Mouse (Mus musculus): ENCODE data around the gene Zcchc14. TPM values are rescaled to one million over a fixed set of nuclear protein-coding genes. Genes with fewer than 3 reads are reported as not detected.

Gene Zcchc14
- polyA plus RNA-seq, 1 experiment: 59.3 TPM

DNA sequence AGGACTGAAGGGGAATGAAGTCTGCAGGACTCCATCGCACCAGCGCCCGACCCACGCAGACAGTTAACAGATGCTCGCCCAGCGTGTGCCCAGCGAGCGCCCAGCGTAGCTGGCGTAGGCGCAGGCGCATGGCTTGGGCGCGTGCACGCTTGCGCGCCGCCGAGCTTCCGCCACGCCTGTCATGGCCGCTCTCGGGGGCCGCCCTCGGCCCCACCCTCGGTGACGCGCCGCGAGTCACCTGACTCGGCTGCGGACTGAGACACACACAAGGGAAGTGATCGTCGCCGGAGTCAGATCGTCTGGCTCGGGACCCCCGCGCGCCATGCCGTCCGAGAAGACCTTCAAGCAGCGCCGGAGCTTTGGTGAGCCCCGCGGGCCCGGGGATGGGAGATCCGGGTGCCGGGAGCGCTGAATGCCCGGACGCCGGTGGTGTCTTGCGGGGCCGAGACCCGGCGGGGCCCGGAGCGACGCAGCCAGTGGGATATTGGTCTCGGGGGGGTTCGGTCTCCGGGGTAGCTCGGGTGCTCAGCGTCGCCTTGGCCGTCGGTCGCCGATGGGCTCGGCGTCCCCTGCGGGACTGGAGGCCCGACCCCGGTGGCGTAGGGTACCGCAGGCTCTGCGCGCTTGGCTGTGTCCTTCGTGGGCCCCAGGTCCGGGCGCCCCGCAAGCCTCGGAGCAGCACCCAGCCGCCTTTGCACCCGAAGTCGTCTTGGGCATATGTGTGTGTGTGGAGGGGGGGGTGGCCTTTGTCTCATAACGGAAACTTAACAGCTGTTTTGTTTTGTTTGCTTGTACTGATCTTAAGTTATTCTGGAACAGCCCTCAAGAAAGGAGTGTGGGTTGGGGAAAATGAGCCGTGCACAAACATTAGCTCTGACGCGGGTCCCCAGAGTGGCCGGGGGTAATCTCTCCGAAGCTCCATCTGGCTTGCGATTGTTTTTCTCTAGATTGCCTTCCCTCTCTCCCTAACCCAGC lies 62.2 kb downstream of the Zcchc14 start, which contains the start of gene Map1lc3b:
Gene Map1lc3b (plus strand): TSS at position 159 of the 975 bp plus-strand sequence.
- peak; percentile 93 to 97 for DNase-seq (ENCODE audit: extremely low spot score in 1 of 2, low spot score in 1 of 2)

DNA sequence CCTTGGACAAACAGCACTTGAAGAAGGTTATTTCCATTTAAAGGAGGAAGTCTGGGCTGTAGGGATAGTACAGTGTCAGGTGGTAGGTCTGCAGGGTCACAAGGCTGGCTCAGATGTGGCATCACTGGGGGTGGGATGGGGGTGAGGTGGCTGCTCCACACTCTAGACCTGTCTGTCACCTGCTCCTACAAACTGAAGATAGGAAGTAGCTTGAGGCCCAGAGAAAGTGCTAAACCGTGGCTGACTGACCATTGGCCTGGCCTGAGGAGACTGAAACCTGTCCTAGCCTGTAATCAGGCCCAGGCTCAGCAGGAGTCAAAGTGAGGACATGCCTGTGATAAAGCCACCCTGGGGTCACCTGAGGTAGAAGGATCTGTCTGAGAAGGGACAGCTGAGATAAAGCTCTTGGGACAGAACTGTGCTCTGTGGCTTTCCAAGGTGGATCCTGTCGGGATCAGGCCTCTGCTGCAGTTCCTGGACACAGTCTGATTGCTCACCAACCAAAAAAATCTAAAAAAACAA lies 63.4 kb downstream of the Zcchc14 start:
- no peak for DNase-seq (ENCODE audit: extremely low spot score in 1 of 2, low spot score in 1 of 2)

DNA sequence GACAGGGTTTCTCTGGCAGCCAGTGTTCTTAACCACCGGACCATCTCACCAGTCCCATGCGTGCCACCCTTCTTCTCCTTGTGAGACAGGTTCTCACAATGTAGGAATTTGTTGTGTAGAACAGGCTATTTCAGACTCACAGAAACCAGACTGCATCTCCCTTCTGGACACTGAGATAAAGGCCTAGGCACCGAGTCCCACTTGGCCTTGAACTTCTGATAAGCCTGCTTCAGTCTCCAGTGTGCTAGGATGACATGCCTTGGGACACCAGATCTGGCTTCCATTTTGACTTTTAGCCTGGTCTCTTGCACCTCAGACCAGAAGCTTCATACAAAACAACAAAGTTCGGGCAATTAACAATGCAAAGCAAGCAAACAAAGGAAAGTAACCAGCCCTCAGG lies 64.0 kb downstream of the Zcchc14 start:
- no peak for DNase-seq (ENCODE audit: extremely low spot score in 1 of 2, low spot score in 1 of 2)

DNA sequence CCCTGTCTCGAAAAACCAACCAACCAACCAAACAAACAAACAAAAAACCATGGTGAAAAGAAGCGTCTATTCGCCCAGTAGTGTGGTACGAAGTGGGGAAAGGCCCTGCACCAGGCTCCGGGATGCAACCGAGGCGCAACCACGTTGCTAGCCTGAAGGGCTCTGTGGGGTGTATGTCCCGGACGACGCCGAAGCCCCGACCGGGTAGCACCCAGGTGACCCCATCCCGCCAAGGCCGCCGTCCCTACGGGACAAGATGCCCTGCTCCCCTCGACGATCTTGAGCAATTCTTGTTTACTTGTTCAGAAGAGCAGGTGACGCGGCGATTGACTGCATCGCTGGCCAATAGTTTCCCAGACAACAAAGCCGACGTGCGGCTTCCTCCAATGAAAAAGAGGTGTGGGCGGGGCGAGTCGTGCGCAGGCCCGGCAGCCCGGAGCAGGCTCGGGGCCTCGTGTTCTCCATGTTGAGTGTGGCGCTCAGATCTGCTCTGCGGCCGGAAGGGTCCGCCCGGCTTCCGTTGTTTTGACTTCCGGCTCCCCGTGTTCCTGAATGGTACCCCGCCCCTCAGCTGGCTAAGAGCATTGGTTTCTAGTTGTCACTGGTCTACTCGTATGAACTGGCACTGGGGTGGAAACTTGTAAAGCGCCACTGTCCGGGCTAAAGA lies 67.4 kb downstream of the Zcchc14 start:
- DNase-seq (ENCODE audit: extremely low spot score in 1 of 2, low spot score in 1 of 2): peak; percentile 99 to 100

DNA sequence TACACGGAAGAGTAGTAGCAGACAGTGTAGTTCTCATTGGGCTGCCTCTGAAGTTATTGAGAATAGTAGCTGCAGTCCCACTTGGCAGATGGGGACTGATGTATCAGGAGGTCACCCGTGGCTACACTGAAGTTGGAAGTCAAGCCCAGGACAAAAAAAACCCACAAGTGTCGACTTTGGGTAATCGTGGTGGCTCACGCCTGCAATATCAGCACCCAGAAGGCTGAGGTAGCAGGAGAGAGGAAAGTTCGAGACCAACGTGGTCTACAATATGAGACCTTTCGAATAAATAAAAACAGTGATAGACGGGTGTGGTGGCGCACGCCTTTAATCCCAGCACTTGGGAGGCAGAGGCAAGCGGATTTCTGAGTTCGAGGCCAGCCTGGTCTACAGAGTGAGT lies 68.0 kb downstream of the Zcchc14 start:
- DNase-seq (ENCODE audit: extremely low spot score in 1 of 2, low spot score in 1 of 2): no peak

DNA sequence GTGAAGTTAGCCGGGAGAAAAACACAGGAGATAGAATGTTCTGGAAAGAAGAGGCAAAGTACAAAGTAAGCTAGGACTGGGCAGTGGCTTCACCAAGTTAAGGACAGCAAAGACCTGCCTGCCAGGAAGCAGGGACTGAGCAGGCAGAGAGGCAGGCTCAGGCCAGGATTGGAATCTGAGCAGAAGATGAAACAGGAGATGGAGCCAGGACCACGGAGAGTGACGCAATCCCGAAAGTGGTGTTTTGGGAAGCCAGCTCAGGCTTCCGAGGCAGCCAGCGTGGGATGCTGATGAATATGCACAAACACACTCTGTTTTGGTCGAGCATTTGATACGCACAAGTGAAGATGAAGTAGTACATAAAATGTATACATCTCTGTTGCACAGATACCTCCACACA lies 69.0 kb downstream of the Zcchc14 start:
- peak in 1 of 2 experiments; percentile 57 for DNase-seq (ENCODE audit: extremely low spot score in 1 of 2, low spot score in 1 of 2)

DNA sequence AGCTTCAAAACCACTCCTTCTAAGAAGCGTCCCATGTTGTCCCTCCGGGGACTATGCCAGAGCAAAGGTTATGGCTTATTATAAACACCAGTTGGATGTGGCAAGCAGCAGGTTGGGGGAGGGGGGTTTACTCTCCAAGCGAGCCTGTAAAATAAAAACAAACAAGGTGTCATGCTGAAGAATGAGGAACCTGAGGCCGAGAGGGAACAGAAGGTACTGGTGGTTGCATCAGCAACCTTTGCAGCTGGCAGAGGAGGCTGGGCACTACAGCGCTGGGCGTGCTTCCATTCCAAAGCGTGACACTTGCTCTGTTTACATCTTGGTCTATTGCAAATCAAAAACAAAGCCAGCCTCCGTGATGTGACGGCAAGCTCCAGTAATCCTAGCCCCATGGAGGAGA lies 72.2 kb downstream of the Zcchc14 start:
- no peak for DNase-seq (ENCODE audit: extremely low spot score in 1 of 2, low spot score in 1 of 2)

DNA sequence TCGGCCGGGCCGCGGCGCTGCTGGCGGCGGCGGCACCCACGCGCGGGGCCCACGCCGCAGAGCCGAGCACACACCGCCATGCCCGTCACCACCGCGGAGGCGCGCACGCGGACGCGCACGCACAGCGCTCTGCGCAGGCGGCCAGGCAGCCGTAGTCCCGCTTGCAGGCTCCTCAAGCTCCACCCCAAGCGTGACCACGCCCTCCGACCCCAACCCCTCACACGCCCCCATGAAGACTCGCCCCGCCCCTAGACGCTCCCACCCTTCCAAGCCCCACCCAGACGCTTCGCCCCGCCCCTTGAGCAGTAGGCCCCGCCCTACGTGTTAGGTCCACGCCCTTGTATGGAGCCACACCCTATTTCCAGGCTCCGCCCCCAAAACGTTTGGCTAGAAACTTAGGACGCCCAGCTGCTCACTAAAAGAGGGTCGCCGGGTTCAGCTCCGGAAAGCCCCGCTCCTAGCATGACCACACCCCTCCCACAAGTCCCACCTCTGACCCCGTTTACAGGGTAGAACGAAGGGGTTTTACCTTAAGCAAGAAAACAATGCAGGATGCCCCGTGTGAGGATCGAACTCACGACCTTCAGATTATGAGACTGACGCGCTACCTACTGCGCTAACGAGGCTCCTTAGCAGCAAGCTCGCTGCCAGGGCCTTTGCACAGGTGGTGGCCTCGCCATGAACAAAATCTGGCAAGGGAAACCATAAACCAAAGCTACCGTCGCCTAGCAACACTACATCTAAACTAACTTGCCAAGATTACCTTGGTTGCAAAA lies 73.8 kb downstream of the Zcchc14 start, which contains the start of gene Fbxo31:
Gene Fbxo31 (minus strand): TSS at position 131 of the 776 bp plus-strand sequence.
- DNase-seq (ENCODE audit: extremely low spot score in 1 of 2, low spot score in 1 of 2): peak; percentile 93 to 98

DNA sequence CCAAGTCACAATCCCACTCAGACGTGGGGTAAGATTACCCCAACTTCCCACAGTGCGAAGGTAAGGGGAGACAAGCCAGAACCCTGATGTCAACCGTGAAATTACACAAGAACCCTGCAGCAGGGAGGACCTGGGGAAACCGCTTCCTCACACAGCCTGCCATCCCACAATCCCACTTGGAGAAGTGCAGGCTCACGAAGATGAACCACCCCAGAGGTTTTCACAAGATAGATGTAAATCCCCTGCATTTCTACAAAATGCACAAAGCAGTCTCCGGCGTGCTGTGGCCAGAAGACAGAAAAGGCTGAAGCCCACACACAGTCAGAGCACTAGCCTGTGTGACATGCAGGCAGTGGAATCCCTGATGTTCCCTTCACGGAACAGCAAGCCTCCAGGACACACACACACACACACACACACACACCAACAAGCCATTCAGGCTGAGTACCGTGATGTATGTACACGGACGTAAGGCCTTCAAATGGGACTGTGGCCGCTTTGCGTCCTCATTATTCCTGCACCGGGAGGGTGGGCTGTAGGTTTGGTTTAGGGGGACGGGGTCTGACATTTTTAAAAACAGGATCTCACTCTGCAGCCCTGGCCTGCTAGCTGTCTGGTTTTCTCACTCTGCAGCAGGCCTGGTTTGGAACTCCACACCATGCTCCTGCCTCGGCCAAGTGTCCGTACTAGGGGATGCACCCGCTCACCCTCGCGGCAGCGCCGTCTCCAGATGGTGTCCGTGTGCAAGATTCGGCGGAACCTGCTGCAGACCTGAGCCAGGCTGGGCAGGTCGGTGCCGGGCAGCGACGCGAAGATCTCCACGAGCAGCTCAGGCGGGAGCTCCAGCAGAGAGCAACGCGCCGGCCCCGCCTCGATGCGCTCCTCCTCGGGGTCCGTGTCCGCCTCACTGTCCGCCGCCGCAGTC lies 74.7 kb downstream of the Zcchc14 start:
- DNase-seq (ENCODE audit: extremely low spot score in 1 of 2, low spot score in 1 of 2): no peak

DNA sequence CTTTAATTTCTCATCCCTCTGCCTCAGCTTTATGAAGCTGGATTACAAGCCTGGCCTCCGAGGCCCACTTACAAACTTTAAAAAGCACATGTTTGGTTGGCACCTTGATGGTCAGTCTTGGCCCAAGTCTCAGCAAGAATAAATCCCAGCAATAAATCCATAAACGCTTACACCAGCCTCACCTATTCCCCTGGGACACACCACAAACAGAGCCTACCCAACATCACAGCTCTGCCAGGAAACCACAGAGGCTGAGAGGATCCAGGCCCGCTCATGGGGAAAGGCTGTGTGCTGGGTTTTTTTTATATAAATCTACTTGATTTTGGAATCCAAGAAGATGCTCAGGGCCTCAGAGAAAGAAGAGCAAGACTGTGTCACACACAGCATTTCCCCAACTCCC lies 77.0 kb downstream of the Zcchc14 start:
- no peak for DNase-seq (ENCODE audit: extremely low spot score in 1 of 2, low spot score in 1 of 2)

DNA sequence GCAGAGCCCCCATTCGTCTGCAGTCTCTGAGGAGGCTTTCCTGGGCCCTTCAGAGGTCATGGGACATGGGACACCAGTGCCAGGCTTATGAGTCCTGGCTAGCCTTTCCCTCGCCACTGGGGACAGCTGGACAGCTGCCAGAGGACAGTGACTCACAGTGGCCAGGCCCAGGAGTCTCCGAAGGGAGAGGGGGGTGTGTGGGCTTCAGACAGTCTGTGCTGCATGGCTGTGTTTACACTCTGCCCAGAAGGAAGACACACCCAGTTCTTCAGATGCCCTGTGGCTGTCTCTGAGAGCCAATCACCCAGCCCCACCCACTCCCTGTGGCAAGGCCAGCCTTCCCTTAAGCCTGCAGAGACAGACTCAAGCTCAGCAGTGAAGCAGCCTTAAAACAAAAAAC lies 79.4 kb downstream of the Zcchc14 start:
- DNase-seq (ENCODE audit: extremely low spot score in 1 of 2, low spot score in 1 of 2): no peak

DNA sequence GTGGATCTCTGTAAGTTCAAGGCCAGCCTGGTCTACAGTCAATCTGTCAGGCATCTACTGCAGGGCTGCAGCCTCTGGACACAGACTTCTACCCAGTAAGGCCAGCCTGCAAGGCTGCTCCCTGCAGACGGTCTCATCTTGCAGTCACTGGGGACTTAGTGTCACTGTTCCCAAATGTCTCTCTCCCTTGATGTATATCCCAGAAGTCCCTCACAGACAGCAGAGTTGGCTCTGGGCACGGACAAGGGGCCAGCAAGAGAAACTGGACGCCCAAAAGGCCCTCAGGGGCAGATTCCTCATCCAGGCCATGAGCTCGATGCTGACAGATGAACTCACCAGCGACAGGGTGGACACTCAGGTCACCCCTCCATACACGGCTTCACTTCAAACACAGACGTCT lies 80.6 kb downstream of the Zcchc14 start:
- no peak for DNase-seq (ENCODE audit: extremely low spot score in 1 of 2, low spot score in 1 of 2)

DNA sequence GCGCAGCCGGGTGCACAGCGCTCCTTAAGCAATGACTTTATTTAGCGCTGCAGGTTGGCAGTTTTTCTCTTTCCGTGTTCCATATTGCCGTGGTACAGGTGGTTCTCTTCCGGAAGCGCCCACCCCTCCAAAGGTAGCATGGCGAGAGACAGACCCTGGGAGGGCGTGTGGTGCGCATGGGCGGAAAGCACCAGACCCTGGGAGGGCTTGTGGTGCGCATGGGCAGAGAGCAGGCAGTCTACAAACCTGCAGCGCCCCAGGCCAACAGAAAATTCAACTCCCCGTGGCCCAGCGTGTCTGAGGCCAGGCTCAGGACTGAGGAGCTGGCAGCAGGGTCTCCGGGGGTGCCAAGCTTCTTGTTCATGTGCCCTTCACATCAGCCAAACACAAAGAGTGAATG lies 81.9 kb downstream of the Zcchc14 start:
- DNase-seq (ENCODE audit: extremely low spot score in 1 of 2, low spot score in 1 of 2): no peak

DNA sequence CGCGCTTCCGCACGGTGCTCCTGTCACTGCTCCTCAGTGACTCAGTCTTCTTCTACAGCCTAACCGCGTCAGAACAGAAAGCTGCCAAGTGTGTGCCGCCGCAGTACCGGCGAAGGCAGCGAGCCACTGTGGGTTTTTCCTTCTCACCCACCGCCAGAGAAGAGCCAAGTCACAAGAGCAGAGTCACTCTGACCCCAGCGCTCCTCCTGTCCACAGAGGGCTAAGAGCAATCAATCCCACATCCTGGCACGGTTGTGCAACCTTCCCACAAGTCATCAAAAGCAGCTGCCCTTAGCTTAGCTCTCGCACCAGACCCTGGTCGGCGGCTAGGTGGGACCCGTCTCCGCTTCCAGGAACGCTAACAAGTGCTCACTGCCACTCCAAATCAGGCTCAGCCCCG lies 82.4 kb downstream of the Zcchc14 start:
- no peak for DNase-seq (ENCODE audit: extremely low spot score in 1 of 2, low spot score in 1 of 2)

DNA sequence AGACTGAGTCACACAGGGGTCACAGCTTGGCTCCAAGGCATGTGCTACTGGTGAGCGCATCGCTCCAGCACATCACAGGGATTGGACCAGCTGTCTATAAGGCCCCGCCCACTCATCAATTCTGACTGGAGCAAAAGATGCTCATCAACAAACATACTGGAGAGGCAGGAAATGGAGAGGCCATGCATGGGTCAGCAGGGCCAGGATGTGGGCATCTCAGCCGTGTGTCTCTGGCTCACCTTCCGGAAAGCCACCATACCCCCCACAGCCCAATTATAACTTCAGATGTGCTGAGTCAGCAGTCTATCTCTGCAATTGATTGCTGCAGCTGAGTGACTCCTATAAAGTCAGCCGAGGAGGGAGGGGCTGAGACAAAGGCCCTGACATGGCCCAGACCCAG lies 84.4 kb downstream of the Zcchc14 start:
- DNase-seq (ENCODE audit: extremely low spot score in 1 of 2, low spot score in 1 of 2): no peak

DNA sequence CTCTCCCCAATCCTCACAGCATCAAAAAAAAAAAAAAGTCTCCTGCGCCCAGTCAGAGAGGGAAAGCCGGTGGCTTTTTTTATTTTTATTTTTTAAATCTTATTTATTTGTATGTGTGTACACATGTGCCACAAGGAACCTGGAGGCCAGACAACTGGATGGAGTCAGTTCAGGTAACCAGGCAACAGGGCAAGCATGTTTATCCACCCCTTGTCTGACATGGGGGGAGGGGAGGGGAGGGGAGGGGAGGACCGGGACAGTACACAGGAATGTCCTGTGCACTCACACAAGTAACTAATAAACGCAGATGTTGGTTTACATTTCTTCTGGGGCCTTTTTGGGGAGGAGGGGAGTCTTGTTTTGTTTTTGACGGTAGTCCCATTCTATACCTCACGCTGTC lies 89.0 kb downstream of the Zcchc14 start:
- DNase-seq (ENCODE audit: extremely low spot score in 1 of 2, low spot score in 1 of 2): no peak

DNA sequence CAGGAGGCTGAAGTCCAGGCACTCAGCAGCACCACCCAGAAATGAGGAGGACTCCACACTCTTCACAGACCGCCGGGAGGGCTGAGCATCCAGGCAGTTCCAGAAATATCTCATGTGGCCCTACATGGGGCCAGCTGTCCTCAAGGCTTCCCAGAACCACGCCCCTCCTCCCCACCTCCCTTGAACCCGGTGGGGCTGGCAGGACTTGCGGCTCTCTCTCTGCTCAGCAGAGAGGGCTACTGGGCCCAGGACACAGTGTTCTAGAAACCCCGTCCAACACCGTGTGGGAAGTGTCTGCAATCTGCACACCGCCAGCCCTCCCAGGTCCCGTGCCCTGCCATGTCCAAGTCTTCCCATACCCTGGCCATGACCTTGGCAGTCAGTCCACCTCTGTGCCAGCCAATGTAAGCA lies 89.8 kb downstream of the Zcchc14 start:
- no peak for DNase-seq (ENCODE audit: extremely low spot score in 1 of 2, low spot score in 1 of 2)

DNA sequence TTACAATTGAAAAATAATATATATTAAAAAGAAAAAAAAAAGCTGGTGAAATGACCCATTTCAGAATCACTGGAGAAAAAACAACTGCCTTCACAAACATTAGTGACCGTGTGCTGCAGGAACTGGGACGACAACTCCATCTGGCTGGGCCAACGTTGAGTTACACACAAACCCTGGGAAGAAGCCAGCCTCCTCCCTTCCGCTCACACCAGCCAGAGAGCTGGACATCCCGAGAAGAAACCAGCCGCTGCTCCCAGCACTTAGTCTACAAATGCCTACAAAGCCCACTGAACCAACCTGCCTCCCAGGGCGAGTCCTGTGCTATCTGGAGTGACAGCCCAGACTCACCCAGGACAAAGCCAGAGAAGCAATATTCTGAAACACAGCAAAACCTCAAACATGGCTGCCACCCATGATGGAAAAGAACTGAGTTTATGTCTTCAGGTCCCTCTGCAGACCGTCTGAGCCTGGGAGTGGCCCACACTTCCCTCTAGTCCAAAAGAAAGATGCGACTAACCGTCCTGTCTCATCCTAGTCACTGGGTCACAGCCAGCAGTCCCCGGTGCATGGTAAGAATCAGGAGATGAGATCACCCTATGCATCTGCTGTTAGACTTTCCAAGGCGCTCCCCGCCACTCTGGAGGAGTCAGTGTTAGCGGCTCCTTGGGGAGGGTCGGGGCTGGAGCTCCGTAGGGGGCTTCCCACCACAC lies 90.9 kb downstream of the Zcchc14 start:
- DNase-seq (ENCODE audit: extremely low spot score in 1 of 2, low spot score in 1 of 2): no peak
